Mouse (Mus musculus): ENCODE results near the gene Gm49322. TPM values are rescaled to one million over a fixed set of nuclear protein-coding genes. Genes with fewer than 3 reads are reported as not detected.
A peak's percentile ranks its signal among the peaks of the same experiment; 100 is the strongest.

Gene Gm49322
- total and polyA plus RNA-seq, 3 experiments = 0.28 to 1.8 (median 1.1) TPM

DNA sequence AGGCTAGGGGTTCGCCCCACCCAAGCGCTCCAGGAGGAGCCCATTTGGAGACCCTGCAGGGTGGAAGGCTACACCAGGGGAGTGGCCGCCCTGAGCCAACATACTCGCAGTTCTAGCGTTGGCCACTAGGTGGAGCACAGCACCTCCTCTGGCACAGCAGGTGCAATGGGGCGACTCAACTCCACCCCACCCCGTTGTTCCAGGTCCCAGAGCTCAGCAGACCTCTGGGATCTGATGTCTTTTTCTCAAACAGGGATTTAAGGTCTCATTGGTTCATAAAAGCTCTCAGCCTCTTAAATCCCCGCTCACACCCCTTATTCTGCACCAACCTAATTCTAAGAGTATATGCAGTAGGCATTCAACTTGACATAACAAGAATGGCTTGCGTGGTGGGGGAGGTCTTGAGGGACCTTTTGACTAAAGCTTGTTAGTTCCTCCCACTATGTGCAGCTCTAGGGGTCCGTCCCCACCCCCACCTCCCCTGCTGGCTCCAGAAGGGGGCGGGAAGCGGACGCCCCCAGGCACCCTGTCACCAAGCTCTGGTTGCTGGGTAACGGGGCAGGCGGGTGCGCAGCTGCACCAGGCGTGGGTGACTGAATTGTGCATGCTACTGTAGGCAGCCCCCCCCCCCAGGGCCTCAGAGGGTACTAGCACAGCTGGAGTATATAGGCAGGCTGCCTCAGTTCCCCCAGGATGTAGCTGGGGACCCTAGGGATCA, 39.3 kb upstream of the Gm49322 start:
- H3K36me3 ChIP-seq (replicated peaks in 1 of 2; ENCODE audit: control insufficient read depth in 1 of 2, insufficient read depth in 1 of 2, low read length in 1 of 2) = peaks cover 16 to 52% of the 10 kb centered on the region in 2 experiments
- dilution Hi-C loops (cut with MboI; ENCODE audit: extremely low pct_ligation_motif_present, extremely low pct_unique_long_range_greater_than_20kb, low sequenced_read_pairs) = no loop called here
- H3K4me1 ChIP-seq (ENCODE audit: control insufficient read depth in 1 of 2, insufficient read depth in 2 of 2) = peaks cover 10 to 39% of the 10 kb centered on the region in 2 experiments
- H3K9ac ChIP-seq (ENCODE audit: insufficient read depth, low read depth) = no peak overlapping the region
- H3K9me3 ChIP-seq (replicated peaks; ENCODE audit: low read length) = no peaks in the 10 kb centered on the region
- H3K4me3 ChIP-seq (replicated peaks in 1 of 3; ENCODE audit: low read depth in 2 of 3, low read length in 2 of 3, poor library complexity in 1 of 3) = no peak overlapping the region
- DNase-seq (ENCODE audit: extremely low read depth) = peak; percentile 79
- H3K27ac ChIP-seq (ENCODE audit: insufficient read depth, low read depth) = no peak overlapping the region
- in situ Hi-C loops (cut with MboI; ENCODE audit: low pct_ligation_motif_present, low pct_unique_long_range_greater_than_20kb, low sequenced_read_pairs) = no loop called here
- H3K4me2 ChIP-seq (ENCODE audit: insufficient read depth, low read depth, poor library complexity, severe bottlenecking) = no peak overlapping the region
- H3K79me2 ChIP-seq (replicated peaks; ENCODE audit: control insufficient read depth, extremely low read depth, insufficient read depth, poor library complexity, severe bottlenecking) = peaks cover 21% of the 10 kb centered on the region
- no peak for TF ChIP-seq ZKSCAN1 (IDR thresholded peaks at IDR 0.05; ENCODE audit: borderline replicate concordance, low read depth, low read length)
- TF ChIP-seq SIN3A (IDR thresholded peaks at IDR 0.05; ENCODE audit: low read length) = no peak; the same call in 1 of the 2 replicates
- no peak for TF ChIP-seq E2F4 (IDR thresholded peaks at IDR 0.05; ENCODE audit: insufficient replicate concordance, low read depth, low read length)
- TF ChIP-seq ZNF384 (IDR thresholded peaks at IDR 0.05; ENCODE audit: low read depth, low read length) = no peak
- TF ChIP-seq KAT2A (IDR thresholded peaks at IDR 0.05; ENCODE audit: insufficient replicate concordance, low read length) = no peak
- no peak for TF ChIP-seq IRF4 (IDR thresholded peaks at IDR 0.05; ENCODE audit: low read depth, low read length)
- TF ChIP-seq TBP (conservative IDR thresholded peaks at IDR 0.05; ENCODE audit: low read depth, low read length) = no peak
- no peak for TF ChIP-seq HCFC1 (IDR thresholded peaks at IDR 0.05; ENCODE audit: low read depth, low read length)
- TF ChIP-seq POLR2AphosphoS2 (IDR thresholded peaks at IDR 0.05; ENCODE audit: low read depth, low read length) = peak; percentile 85
- no peak; the same call in 1 of the 2 replicates for TF ChIP-seq ZMIZ1 (IDR thresholded peaks at IDR 0.05; ENCODE audit: low read depth, low read length)
- TF ChIP-seq CHD2 (IDR thresholded peaks at IDR 0.05; ENCODE audit: low read length) = peak; percentile 83
- TF ChIP-seq BHLHE40 (IDR thresholded peaks at IDR 0.05; ENCODE audit: low read depth, low read length) = no peak
- TF ChIP-seq ELF1 (IDR thresholded peaks at IDR 0.05; ENCODE audit: low read depth, low read length) = peak; percentile 12; the same call in 1 of the 2 replicates
- 0 out of 2 replicates have a peak, but pooled peaks have one; percentile 10 for TF ChIP-seq NELFE (IDR thresholded peaks at IDR 0.05; ENCODE audit: low read depth, low read length)
- TF ChIP-seq MXI1 (IDR thresholded peaks at IDR 0.05; ENCODE audit: low read depth, low read length) = no peak
- no peak for TF ChIP-seq JUN (IDR thresholded peaks at IDR 0.05; ENCODE audit: insufficient read depth, low read depth, low read length)
- TF ChIP-seq CHD1 (IDR thresholded peaks at IDR 0.05; ENCODE audit: low read depth, low read length) = no peak
- no peak for TF ChIP-seq ZC3H11A (IDR thresholded peaks at IDR 0.05; ENCODE audit: low read depth, low read length)
- no peak for TF ChIP-seq PAX5 (IDR thresholded peaks at IDR 0.05; ENCODE audit: low read length)
- TF ChIP-seq MYC (IDR thresholded peaks at IDR 0.05; ENCODE audit: low read depth, low read length) = no peak
- TF ChIP-seq GABPA (IDR thresholded peaks at IDR 0.05; ENCODE audit: insufficient replicate concordance, low read depth, low read length) = no peak
- TF ChIP-seq EP300 (IDR thresholded peaks at IDR 0.05; ENCODE audit: low read length) = no peak
- TF ChIP-seq SMC3 (IDR thresholded peaks at IDR 0.05; ENCODE audit: low read depth, low read length) = peak; percentile 68
- TF ChIP-seq RCOR1 (conservative IDR thresholded peaks at IDR 0.05; ENCODE audit: low read depth, low read length) = no peak
- TF ChIP-seq MAX (IDR thresholded peaks at IDR 0.05; ENCODE audit: low read length) = no peak
- 0 out of 2 replicates have a peak, but pooled peaks have one; percentile 46 for TF ChIP-seq NRF1 (IDR thresholded peaks at IDR 0.05; ENCODE audit: low read depth, low read length)
- peak; percentile 56; the same call in 1 of the 2 replicates for TF ChIP-seq MAZ (IDR thresholded peaks at IDR 0.05; ENCODE audit: low read depth, low read length)
- no peak for TF ChIP-seq ETS1 (conservative IDR thresholded peaks at IDR 0.05; ENCODE audit: low read depth, low read length)
- no peak for TF ChIP-seq USF1 (IDR thresholded peaks at IDR 0.05; ENCODE audit: low read depth, low read length)
- TF ChIP-seq POLR2A (IDR thresholded peaks at IDR 0.05; ENCODE audit: low read depth, low read length) = peak; percentile 27; the same call in 1 of the 2 replicates
- TF ChIP-seq TCF12 (IDR thresholded peaks at IDR 0.05; ENCODE audit: low read depth, low read length) = 0 out of 2 replicates have a peak, but pooled peaks have one; percentile 25
- no peak for TF ChIP-seq UBTF (IDR thresholded peaks at IDR 0.05; ENCODE audit: low read depth, low read length)
- peak; percentile 86 to 88 for TF ChIP-seq CTCF (conservative IDR thresholded peaks at IDR 0.05 in 1 of 2, IDR thresholded peaks at IDR 0.05 in 1 of 2; ENCODE audit: low read depth in 2 of 2, low read length in 2 of 2)
- TF ChIP-seq RAD21 (IDR thresholded peaks at IDR 0.05; ENCODE audit: low read depth, low read length) = peak; percentile 74
- TF ChIP-seq MAFK (IDR thresholded peaks at IDR 0.05; ENCODE audit: insufficient replicate concordance, low read length) = no peak
- no peak for TF ChIP-seq USF2 (conservative IDR thresholded peaks at IDR 0.05; ENCODE audit: low read depth, low read length)
- TF ChIP-seq JUND (conservative IDR thresholded peaks at IDR 0.05; ENCODE audit: low read depth, low read length) = no peak
- TF ChIP-seq MEF2A (IDR thresholded peaks at IDR 0.05; ENCODE audit: borderline replicate concordance, low read depth, low read length) = peak; percentile 40; the same call in 1 of the 2 replicates
- no peaks in the 10 kb centered on the region for H3K27me3 ChIP-seq (replicated peaks)

All from CH12.LX (cell line).